Mouse (Mus musculus) G1E (cell line): ENCODE measurements at regions not wholly inside any gene's neighbourhood (a gene's known extent, or its start where the extent isn't known, plus 50 kb on each side); places are given as distances from the start of the nearest gene placed in this dataset.

Experiments used
- CTCF ChIP-seq: IDR thresholded peaks from 2 replicates; pipeline ENCODE4 v1.5.1; 2012; ENCODE audit warnings: low read depth, low read length, inconsistent platforms, mixed read lengths
- GATA1 ChIP-seq: IDR thresholded peaks from 2 replicates; pipeline ENCODE4 v1.6.1; 2012; ENCODE audit warnings: borderline replicate concordance, low read length, inconsistent platforms, mixed read lengths
- GATA2 ChIP-seq: IDR thresholded peaks from 2 replicates; pipeline ENCODE4 v1.6.1; 2012; ENCODE audit warnings: low read depth, low read length, inconsistent platforms, borderline replicate concordance
- POLR2AphosphoS5 ChIP-seq: IDR thresholded peaks from 2 replicates; pipeline ENCODE4 v1.6.1; 2012; ENCODE audit warnings: low read depth, low read length, inconsistent platforms; ENCODE audit not compliant: insufficient replicate concordance
- TAL1 ChIP-seq: conservative IDR thresholded peaks from 2 replicates; pipeline ENCODE4 v1.6.1; 2012; ENCODE audit warnings: low read depth, low read length, inconsistent platforms, mixed read lengths

- TF ChIP-seq CTCF (no peak), GATA1 (no peak), POLR2AphosphoS5 (no peak), GATA2 (no peak), TAL1 (no peak)
These were observed 271.2 kb upstream of the Arrdc3 start for GRCm38 (mm10) chr13:80611937-80612336.
